Mouse (Mus musculus) stomach, embryonic 16.5 days (tissue): ENCODE results near the gene AC134908.4. TPM values are rescaled to one million over a fixed set of nuclear protein-coding genes. Genes with fewer than 3 reads are reported as not detected.
A peak's percentile ranks its signal among the peaks of the same experiment; 100 is the strongest.
"Not testable (repeated sequence)": the region's sequence is repeated elsewhere in the genome, so short reads cannot be mapped to it uniquely, and the experiment has no call there.

Experiments
- ATAC-seq: fragments of 200-750 bp; cut with Nextera tagmentation; 2 replicates; pipeline ENCODE4 v1.8.0; 2017; ENCODE audit warnings: moderate number of reproducible peaks, moderate TSS enrichment; ENCODE audit not compliant: insufficient read depth, low FRiP score
- H3K27ac ChIP-seq: fragments of 300-500 bp; sonication (generic); 2 replicates; pipeline ENCODE4 v1.5.1; 2014; ENCODE audit warnings: low read length
- H3K27me3 ChIP-seq: fragments of 300-500 bp; sonication (generic); 2 replicates; pipeline ENCODE4 v1.6.1; 2014; ENCODE audit warnings: low read length, control low read depth, mixed read lengths; ENCODE audit not compliant: control insufficient read depth, insufficient read depth
- H3K36me3 ChIP-seq: fragments of 300-500 bp; sonication (generic); 2 replicates; pipeline ENCODE4 v1.6.1; 2014; ENCODE audit warnings: low read length; ENCODE audit not compliant: control insufficient read depth, insufficient read depth
- H3K4me1 ChIP-seq: fragments of 300-500 bp; sonication (generic); 2 replicates; pipeline ENCODE4 v1.6.1; 2014; ENCODE audit warnings: low read length, control low read depth, mixed read lengths; ENCODE audit not compliant: control insufficient read depth, insufficient read depth
- H3K4me2 ChIP-seq: fragments of 300-500 bp; sonication (generic); 2 replicates; pipeline ENCODE4 v1.6.1; 2014; ENCODE audit warnings: low read depth, low read length, mixed read lengths
- H3K4me3 ChIP-seq: fragments of 300-500 bp; sonication (generic); replicated peaks from 2 replicates; pipeline ENCODE4 v1.5.1; 2014; ENCODE audit warnings: mild to moderate bottlenecking, low read length
- H3K9ac ChIP-seq: fragments of 300-500 bp; sonication (generic); 2 replicates; pipeline ENCODE4 v1.6.1; 2014; ENCODE audit warnings: low read length
- H3K9me3 ChIP-seq: fragments of 300-500 bp; sonication (generic); replicated peaks from 2 replicates; pipeline ENCODE4 v1.6.1; 2016; ENCODE audit warnings: low read length, control low read depth; ENCODE audit not compliant: control insufficient read depth
- WGBS: fragments of 180-500 bp; shearing (Covaris S2); extraction: QIAGEN DNeasy Blood & Tissue Kit; methylation state at CpG from one replicate; pipeline ENCODE4 v1.1.7; 2014; 5-methylcytosine and 5-hydroxymethylcytosine counted together
- polyA plus RNA-seq: library from polyadenylated mRNA; unstranded; fragments of >200 nt; fragmentation: Nextera tagmentation; extraction: Ambion mirVana; gene quantifications from 2 replicates; pipeline ENCODE4 v1.2.1, GENCODE M21; 2015

The AC134908.4 gene
- polyA plus RNA-seq, 1 experiment from 2014 or later, result not detected

DNA sequence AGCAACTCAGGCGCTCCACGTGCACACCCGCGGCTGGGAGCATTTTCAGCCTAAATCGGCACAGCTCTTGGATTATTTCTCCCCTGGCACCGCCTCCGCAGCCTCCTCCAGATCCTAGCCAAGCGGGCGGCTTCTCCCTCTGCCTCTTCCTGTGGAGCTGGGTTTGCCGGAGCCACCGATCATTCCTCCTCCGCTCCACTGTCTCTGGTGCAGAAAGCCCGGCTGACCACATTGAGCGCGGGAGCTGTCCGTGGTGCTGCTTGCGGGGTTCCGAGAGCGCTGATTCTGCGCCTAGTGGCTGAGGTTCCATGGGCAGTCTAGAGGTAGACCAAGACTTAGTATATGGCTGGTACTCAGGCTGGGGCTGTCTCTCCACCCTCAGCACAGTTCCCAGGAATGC lies 18.0 kb upstream of the AC134908.4 start:
- WGBS, result 2% methylated on average over 20 of the region's 20 CpGs
- H3K4me1 ChIP-seq, result 0 out of 2 replicates have a peak, but pooled peaks cover 2% of the 10 kb centered on the region
- no peak overlapping the region for H3K27ac ChIP-seq
- peaks cover 30% of the 10 kb centered on the region for H3K27me3 ChIP-seq
- ATAC-seq, result peak; percentile 28; the same call in 1 of the 2 replicates
- H3K4me2 ChIP-seq, result no peak overlapping the region
- no peak overlapping the region for H3K9ac ChIP-seq
- no peak overlapping the region for H3K4me3 ChIP-seq
- no peaks in the 10 kb centered on the region for H3K9me3 ChIP-seq
- no peaks in the 10 kb centered on the region for H3K36me3 ChIP-seq

GRCm38 (mm10) chr17:25810890-25811289 lies 15.4 kb upstream of the AC134908.4 start:
- H3K9ac ChIP-seq, result no peak overlapping the region
- H3K4me1 ChIP-seq, result 0 out of 2 replicates have a peak, but pooled peaks cover 2% of the 10 kb centered on the region
- H3K9me3 ChIP-seq, result no peaks in the 10 kb centered on the region
- H3K27ac ChIP-seq, result no peak overlapping the region
- WGBS, result 62% methylated on average over 4 of the region's 4 CpGs
- ATAC-seq, result no peak
- no peak overlapping the region for H3K4me2 ChIP-seq
- H3K27me3 ChIP-seq, result peaks cover 27% of the 10 kb centered on the region
- no peak overlapping the region for H3K4me3 ChIP-seq
- H3K36me3 ChIP-seq, result no peaks in the 10 kb centered on the region

- H3K27ac ChIP-seq, result no peak overlapping the region
- peak overlapping the region; percentile 68 for H3K4me3 ChIP-seq
- peak overlapping the region; percentile 79 for H3K9ac ChIP-seq
- ATAC-seq, result peak; percentile 12; the same call in 1 of the 2 replicates
- H3K27me3 ChIP-seq, result peaks cover 27% of the 10 kb centered on the region
- no peaks in the 10 kb centered on the region for H3K9me3 ChIP-seq
- peak overlapping the region; percentile 96 for H3K4me2 ChIP-seq
- 0 out of 2 replicates have a peak, but pooled peaks cover 2% of the 10 kb centered on the region for H3K4me1 ChIP-seq
- WGBS, result 10% methylated on average over 24 of the region's 25 CpGs
- H3K36me3 ChIP-seq, result no peaks in the 10 kb centered on the region
Observed at GRCm38 (mm10) chr17:25809606-25810340, 14.3 kb upstream of the AC134908.4 start.

GRCm38 (mm10) chr17:25808789-25809605 lies 13.5 kb upstream of the AC134908.4 start, which contains the start of gene Fbxl16:
Fbxl16 (plus strand) TSS chr17:25809085.
- Histone ChIP-seq H3K36me3 (no peaks in the 10 kb centered on the region), H3K9ac (peak within 1 kb of the TSS; percentile 79), H3K27ac (no peak within 1 kb of the TSS), H3K27me3 (peaks cover 27% of the 10 kb centered on the region), H3K9me3 (no peaks in the 10 kb centered on the region), H3K4me2 (peak within 1 kb of the TSS; percentile 96), H3K4me3 (peak within 1 kb of the TSS; percentile 68), H3K4me1 (0 out of 2 replicates have a peak, but pooled peaks cover 2% of the 10 kb centered on the region)
- ATAC-seq, result peak; percentile 88
- under 1% methylated on average over 84 of the region's 100 CpGs for WGBS

GRCm38 (mm10) chr17:25808028-25808427 lies 12.6 kb upstream of the AC134908.4 start:
- H3K9ac ChIP-seq, result no peak overlapping the region
- WGBS, result 36% methylated on average over 5 of the region's 5 CpGs
- no peaks in the 10 kb centered on the region for H3K36me3 ChIP-seq
- peaks cover 27% of the 10 kb centered on the region for H3K27me3 ChIP-seq
- no peak overlapping the region for H3K27ac ChIP-seq
- H3K9me3 ChIP-seq, result no peaks in the 10 kb centered on the region
- H3K4me1 ChIP-seq, result 0 out of 2 replicates have a peak, but pooled peaks cover 2% of the 10 kb centered on the region
- H3K4me2 ChIP-seq, result peak overlapping the region; percentile 96
- H3K4me3 ChIP-seq, result no peak overlapping the region
- no peak for ATAC-seq

DNA sequence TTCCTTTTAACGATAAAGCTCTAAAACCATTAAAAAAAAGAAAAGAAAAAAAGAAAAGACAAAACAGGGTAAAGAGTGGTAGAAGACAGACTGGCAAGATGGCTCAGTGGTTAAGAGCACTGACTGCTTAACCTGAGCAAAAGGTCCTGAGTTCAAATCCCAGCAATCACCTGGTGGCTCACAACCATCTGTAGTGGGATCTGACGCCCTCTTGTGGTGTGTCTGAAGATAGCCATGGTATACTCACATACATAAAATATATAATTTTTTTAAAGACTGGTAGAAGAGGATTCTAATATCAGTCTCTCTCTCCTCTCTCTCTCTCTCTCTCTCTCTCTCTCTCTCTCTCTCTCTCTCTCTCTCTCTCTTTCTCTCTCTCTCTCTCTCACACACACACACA lies 12.0 kb upstream of the AC134908.4 start:
- H3K4me2 ChIP-seq, result not testable (repeated sequence)

GRCm38 (mm10) chr17:25806507-25806906 lies 11.0 kb upstream of the AC134908.4 start:
- Histone ChIP-seq H3K36me3 (no peaks in the 10 kb centered on the region), H3K27ac (no peak overlapping the region), H3K27me3 (peaks cover 29% of the 10 kb centered on the region), H3K9ac (no peak overlapping the region), H3K4me1 (0 out of 2 replicates have a peak, but pooled peaks cover 2% of the 10 kb centered on the region), H3K4me2 (no peak overlapping the region), H3K4me3 (no peak overlapping the region), H3K9me3 (no peaks in the 10 kb centered on the region)
- 78% methylated on average over 4 of the region's 4 CpGs for WGBS
- ATAC-seq, result no peak

More for the DNA sequence above, 12.0 kb upstream of the AC134908.4 start:
- not testable (repeated sequence) for H3K4me1 ChIP-seq, H3K9me3 ChIP-seq, H3K36me3 ChIP-seq, ATAC-seq, H3K9ac ChIP-seq, H3K27ac ChIP-seq, H3K4me3 ChIP-seq
- peaks cover 28% of the 10 kb centered on the region for H3K27me3 ChIP-seq
- WGBS, result 36% methylated on average over 2 of the region's 2 CpGs

GRCm38 (mm10) chr17:25802825-25803517 lies 7.5 kb upstream of the AC134908.4 start:
- H3K9ac ChIP-seq, result peak overlapping the region; percentile 7; the same call in 1 of the 2 replicates
- H3K4me2 ChIP-seq, result no peak overlapping the region
- ATAC-seq, result peak; percentile 71; the same call in 1 of the 2 replicates
- WGBS, result 12% methylated on average over 10 of the region's 10 CpGs
- no peak overlapping the region for H3K4me3 ChIP-seq
- H3K4me1 ChIP-seq, result no peaks in the 10 kb centered on the region
- H3K36me3 ChIP-seq, result no peaks in the 10 kb centered on the region
- H3K9me3 ChIP-seq, result no peaks in the 10 kb centered on the region
- no peak overlapping the region for H3K27ac ChIP-seq
- peaks cover 3% of the 10 kb centered on the region for H3K27me3 ChIP-seq
